Mouse (Mus musculus): Measurements from ENCODE around the gene Cdk5. TPM values are rescaled to one million over a fixed set of nuclear protein-coding genes. Genes with fewer than 3 reads are reported as not detected.

The Cdk5 gene
- polyA plus RNA-seq, 1 experiment from 2014 or later: 13.1 TPM

DNA sequence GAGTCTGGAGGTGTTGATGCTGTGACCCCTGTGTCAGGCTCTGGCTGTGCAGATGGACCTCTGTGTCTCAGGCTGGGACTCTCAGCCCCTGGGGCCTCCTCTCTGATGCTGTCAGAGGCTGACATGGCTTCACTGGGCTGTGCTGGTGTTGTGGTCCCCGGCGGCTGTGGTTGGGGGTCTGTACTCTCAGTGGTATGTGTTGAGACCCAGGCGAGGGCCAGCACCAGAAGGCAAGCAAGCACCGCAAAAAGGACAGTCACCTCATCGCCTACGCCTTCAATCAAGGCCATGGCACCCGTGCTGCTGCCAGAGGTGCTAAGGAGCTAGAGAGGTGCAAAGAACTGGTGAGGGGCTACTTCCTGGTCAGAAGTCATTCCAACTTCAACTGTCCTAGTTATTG is 23.3 kb upstream of the Cdk5 start:
- Histone ChIP-seq H3K27ac (ENCODE audit: low read depth) (no peak overlapping the region), H3K4me2 (ENCODE audit: low read depth, low read length) (0 out of 2 replicates have a peak overlapping the region, but pooled peaks have one; percentile 70), H3K4me3 (ENCODE audit: low read depth, low read length) (no peak overlapping the region), H3K9me3 (ENCODE audit: low read length) (no peaks in the 10 kb centered on the region), H3K4me1 (ENCODE audit: insufficient read depth) (peaks cover 29% of the 10 kb centered on the region), H3K36me3 (replicated peaks; ENCODE audit: insufficient read depth, low read length) (peaks cover 9% of the 10 kb centered on the region), H3K9ac (replicated peaks) (no peak overlapping the region), H3K27me3 (ENCODE audit: insufficient read depth, low read length) (no peaks in the 10 kb centered on the region)
- ATAC-seq (no peak), DNase-seq (no peak)
- WGBS (ENCODE audit: insufficient replicate concordance): 91% methylated on average over 7 of the region's 7 CpGs
- TF ChIP-seq EP300 (IDR thresholded peaks at IDR 0.05; ENCODE audit: low read depth) (no peak), CTCF (IDR thresholded peaks at IDR 0.05; ENCODE audit: low read depth) (no peak)

DNA sequence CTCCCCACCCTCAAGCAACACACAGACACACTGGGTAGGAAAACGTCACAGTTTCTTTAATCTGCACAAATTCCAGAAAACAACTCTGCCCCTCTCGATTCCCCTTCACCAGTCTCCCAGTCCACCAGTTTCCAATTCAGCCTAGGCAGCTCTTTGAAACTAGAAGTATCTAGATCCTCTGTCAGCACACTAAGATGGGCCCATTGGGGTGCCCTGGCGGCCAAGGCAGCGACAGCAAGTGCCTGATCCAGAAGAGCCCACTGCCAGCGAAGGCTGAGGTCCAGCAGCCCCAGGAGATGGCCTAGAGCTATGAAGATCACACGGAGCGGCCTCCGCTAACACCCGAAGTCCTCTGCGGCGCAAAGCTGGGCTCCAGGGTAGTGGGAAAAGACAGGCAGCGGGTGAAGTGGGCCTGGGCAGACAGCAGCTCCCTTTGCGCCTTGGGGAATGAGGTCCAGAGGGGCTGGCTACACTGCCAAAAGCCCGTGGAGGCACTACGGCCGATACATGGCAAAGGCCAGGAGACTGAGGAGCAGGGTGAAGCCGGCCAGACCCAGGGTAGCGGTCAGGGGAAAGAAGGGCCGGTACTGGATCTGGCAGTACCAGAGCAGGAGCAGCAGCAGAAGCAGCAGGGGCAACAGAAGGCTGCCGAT is 22.2 kb upstream of the Cdk5 start:
- no peak for DNase-seq

DNA sequence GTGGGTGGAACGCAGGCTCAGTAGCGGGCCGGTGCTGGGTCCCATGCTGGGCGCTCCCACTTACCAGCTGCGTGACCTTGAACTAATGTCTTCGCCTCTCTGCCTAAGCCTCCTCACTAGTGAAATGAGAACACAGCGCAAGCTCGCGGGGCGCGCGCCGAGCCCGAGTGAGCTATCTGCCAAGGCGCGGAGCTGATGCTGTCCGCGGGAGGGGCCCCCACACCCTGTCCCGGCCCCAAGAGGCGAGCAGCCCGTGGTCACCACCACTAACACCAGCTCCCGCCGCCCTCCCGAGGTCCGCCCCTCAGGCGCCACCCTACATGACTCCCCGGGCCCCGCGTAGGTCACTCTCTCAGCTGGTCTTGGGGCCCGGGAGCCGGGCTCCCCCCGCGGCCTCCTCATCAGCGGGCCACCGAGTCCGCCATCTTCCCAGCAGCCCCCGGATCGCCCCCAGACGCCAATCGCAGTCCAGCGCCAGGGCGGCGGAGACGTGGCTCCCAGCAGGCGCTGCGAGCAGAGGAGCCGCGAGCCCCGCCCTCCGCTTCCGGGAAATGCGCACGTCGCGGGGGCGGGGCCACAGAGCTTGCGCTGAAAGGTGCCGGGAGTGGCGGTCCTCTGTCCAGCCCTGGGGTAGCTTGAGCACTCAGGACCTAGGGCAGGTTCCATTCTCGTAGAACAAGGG is 21.6 kb upstream of the Cdk5 start, which contains the start of gene Fastk:
Fastk (minus strand) TSS at position 542 of the 682 bp plus-strand sequence.
- Histone ChIP-seq H3K27ac (ENCODE audit: low read depth) (peak within 1 kb of the TSS; percentile 95), H3K9ac (replicated peaks) (peak within 1 kb of the TSS; percentile 97), H3K9me3 (ENCODE audit: low read length) (no peaks in the 10 kb centered on the region), H3K27me3 (ENCODE audit: insufficient read depth, low read length) (no peaks in the 10 kb centered on the region), H3K4me1 (ENCODE audit: insufficient read depth) (peaks cover 23% of the 10 kb centered on the region), H3K36me3 (replicated peaks; ENCODE audit: insufficient read depth, low read length) (peaks cover 25% of the 10 kb centered on the region), H3K4me3 (ENCODE audit: low read depth, low read length) (peak within 1 kb of the TSS; percentile 98), H3K4me2 (ENCODE audit: low read depth, low read length) (peak within 1 kb of the TSS; percentile 99)
- under 1% methylated on average over 60 of the region's 60 CpGs for WGBS (ENCODE audit: insufficient replicate concordance)
- DNase-seq (peak; percentile 96), ATAC-seq (peak; percentile 84)
- TF ChIP-seq EP300 (IDR thresholded peaks at IDR 0.05; ENCODE audit: low read depth): no peak
- no peak for TF ChIP-seq CTCF (IDR thresholded peaks at IDR 0.05; ENCODE audit: low read depth)

More for the DNA sequence above, 22.2 kb upstream of the Cdk5 start:
- H3K4me1 ChIP-seq (ENCODE audit: insufficient read depth): peaks cover 23% of the 10 kb centered on the region
- TF ChIP-seq CTCF (IDR thresholded peaks at IDR 0.05; ENCODE audit: low read depth) (peak; percentile 22; the same call in 1 of the 2 replicates), EP300 (IDR thresholded peaks at IDR 0.05; ENCODE audit: low read depth) (no peak)
- WGBS (ENCODE audit: insufficient replicate concordance): 57% methylated on average over 20 of the region's 20 CpGs
- no peaks in the 10 kb centered on the region for H3K9me3 ChIP-seq (ENCODE audit: low read length)
- no peaks in the 10 kb centered on the region for H3K27me3 ChIP-seq (ENCODE audit: insufficient read depth, low read length)
- peak overlapping the region; percentile 97 for H3K9ac ChIP-seq (replicated peaks)
- peaks cover 19% of the 10 kb centered on the region for H3K36me3 ChIP-seq (replicated peaks; ENCODE audit: insufficient read depth, low read length)
- peak overlapping the region; percentile 98 for H3K4me3 ChIP-seq (ENCODE audit: low read depth, low read length)
- peak overlapping the region; percentile 95 for H3K27ac ChIP-seq (ENCODE audit: low read depth)
- H3K4me2 ChIP-seq (ENCODE audit: low read depth, low read length): peak overlapping the region; percentile 99
- ATAC-seq: peak; percentile 1; the same call in 1 of the 2 replicates

DNA sequence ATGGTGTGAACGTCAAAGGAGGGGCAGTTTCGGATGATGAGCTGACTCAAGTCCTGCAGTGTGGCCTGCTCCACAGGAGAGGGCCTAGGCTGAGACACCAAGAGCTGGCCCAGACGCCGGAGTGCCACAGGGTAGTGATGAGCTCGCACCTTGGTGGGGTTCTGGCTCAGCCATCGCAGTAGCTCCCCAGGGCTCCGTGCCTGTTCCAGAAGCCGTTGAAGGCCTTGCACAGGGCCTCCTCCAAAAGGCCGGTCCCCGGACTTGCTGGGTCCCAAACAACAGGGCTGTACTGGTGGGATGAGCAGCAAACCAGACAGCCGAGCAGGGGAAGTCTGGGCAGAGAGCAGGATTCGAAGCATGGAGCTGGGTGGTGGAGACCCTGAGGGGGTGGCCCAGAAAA is 20.6 kb upstream of the Cdk5 start:
- no peak for ATAC-seq

DNA sequence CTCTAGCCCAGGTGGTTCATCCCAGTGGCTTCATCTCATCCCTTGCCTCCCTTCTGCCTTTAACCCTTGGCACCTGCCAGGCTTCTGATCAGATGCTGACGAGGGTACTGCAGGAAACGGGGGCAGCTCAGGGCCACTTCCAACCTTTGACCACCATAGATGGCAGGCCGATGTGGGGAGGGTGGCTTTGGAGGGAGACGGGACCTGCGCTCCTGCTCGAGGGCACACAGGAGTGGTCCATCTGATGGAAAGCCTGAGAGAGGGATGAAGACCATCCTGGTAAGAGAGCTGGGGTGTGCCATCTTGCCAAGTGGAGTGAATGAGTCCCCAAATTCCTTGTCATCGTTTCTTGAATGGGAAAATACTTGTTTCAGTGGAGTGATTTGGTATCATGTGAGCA is 19.9 kb upstream of the Cdk5 start:
- WGBS (ENCODE audit: insufficient replicate concordance): 83% methylated on average over 7 of the region's 7 CpGs

More for the DNA sequence above, 20.6 kb upstream of the Cdk5 start:
- Histone ChIP-seq H3K27ac (ENCODE audit: low read depth) (peak overlapping the region; percentile 95; the same call in 1 of the 2 replicates), H3K36me3 (replicated peaks; ENCODE audit: insufficient read depth, low read length) (peaks cover 34% of the 10 kb centered on the region), H3K4me2 (ENCODE audit: low read depth, low read length) (peak overlapping the region; percentile 99), H3K9me3 (ENCODE audit: low read length) (no peaks in the 10 kb centered on the region), H3K4me3 (ENCODE audit: low read depth, low read length) (peak overlapping the region; percentile 98), H3K9ac (replicated peaks) (peak overlapping the region; percentile 97), H3K4me1 (ENCODE audit: insufficient read depth) (peaks cover 23% of the 10 kb centered on the region), H3K27me3 (ENCODE audit: insufficient read depth, low read length) (no peaks in the 10 kb centered on the region)
- 83% methylated on average over 12 of the region's 12 CpGs for WGBS (ENCODE audit: insufficient replicate concordance)
- no peak for DNase-seq
- no peak for TF ChIP-seq CTCF (IDR thresholded peaks at IDR 0.05; ENCODE audit: low read depth)
- TF ChIP-seq EP300 (IDR thresholded peaks at IDR 0.05; ENCODE audit: low read depth): no peak

DNA sequence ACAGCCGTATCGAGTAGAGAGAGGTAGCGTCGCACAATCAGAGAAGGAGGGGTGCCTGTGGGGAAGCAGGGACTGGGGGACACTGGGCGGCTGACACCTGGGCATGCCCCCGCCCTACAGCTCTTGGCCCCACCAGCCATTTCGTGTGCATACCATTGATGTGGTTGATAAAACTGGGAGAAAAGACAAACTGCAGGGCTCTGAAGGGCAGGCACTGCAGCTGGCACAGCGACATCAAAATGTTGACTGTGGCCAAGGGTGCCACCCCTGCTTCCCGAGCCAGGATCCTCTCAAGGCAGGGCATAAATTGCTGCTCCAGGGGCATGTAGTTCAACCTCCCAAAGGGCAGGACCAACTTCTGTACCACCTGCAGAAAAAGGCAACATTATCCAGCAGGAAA is 18.7 kb upstream of the Cdk5 start:
- H3K9ac ChIP-seq (replicated peaks): no peak overlapping the region

More for the DNA sequence above, 19.9 kb upstream of the Cdk5 start:
- Histone ChIP-seq H3K27me3 (ENCODE audit: insufficient read depth, low read length) (no peaks in the 10 kb centered on the region), H3K4me3 (ENCODE audit: low read depth, low read length) (no peak overlapping the region), H3K4me2 (ENCODE audit: low read depth, low read length) (no peak overlapping the region), H3K4me1 (ENCODE audit: insufficient read depth) (peaks cover 23% of the 10 kb centered on the region), H3K9ac (replicated peaks) (no peak overlapping the region), H3K9me3 (ENCODE audit: low read length) (no peaks in the 10 kb centered on the region), H3K27ac (ENCODE audit: low read depth) (no peak overlapping the region), H3K36me3 (replicated peaks; ENCODE audit: insufficient read depth, low read length) (peaks cover 39% of the 10 kb centered on the region)
- TF ChIP-seq CTCF (IDR thresholded peaks at IDR 0.05; ENCODE audit: low read depth) (no peak), EP300 (IDR thresholded peaks at IDR 0.05; ENCODE audit: low read depth) (no peak)
- DNase-seq: no peak
- ATAC-seq: no peak

More for the DNA sequence above, 18.7 kb upstream of the Cdk5 start:
- Histone ChIP-seq H3K36me3 (replicated peaks; ENCODE audit: insufficient read depth, low read length) (peaks cover 39% of the 10 kb centered on the region), H3K4me3 (ENCODE audit: low read depth, low read length) (no peak overlapping the region), H3K9me3 (ENCODE audit: low read length) (no peaks in the 10 kb centered on the region), H3K27ac (ENCODE audit: low read depth) (no peak overlapping the region), H3K4me1 (ENCODE audit: insufficient read depth) (peaks cover 19% of the 10 kb centered on the region), H3K4me2 (ENCODE audit: low read depth, low read length) (no peak overlapping the region), H3K27me3 (ENCODE audit: insufficient read depth, low read length) (no peaks in the 10 kb centered on the region)
- TF ChIP-seq EP300 (IDR thresholded peaks at IDR 0.05; ENCODE audit: low read depth): no peak
- DNase-seq (no peak), ATAC-seq (no peak)
- WGBS (ENCODE audit: insufficient replicate concordance): 81% methylated on average over 9 of the region's 9 CpGs

Data from liver, postnatal 0 days (tissue).